Mouse (Mus musculus) CD8-positive naive resting alpha-beta T cell, adult 57 days (primary cell): Measurements from ENCODE around the gene Xlr4a. TPM values are rescaled to one million over a fixed set of nuclear protein-coding genes. Genes with fewer than 3 reads are reported as not detected.

ENCODE experiments used
- total RNA-seq: library from RNA; stranded (reverse); gene quantifications from one replicate; pipeline ENCODE4 v1.2.4, GENCODE M21; 2023

Gene Xlr4a
- total RNA-seq: 62.9 TPM

GRCm38 (mm10) chrX:73082267-73083055 is at the start of gene Xlr4a:
Xlr4a (minus strand) TSS chrX:73082478.

GRCm38 (mm10) chrX:73116747-73117146 is 34.5 kb upstream of the Xlr4a start, which contains the start of gene Gm14685:
Gm14685 (plus strand) TSS chrX:73117047.

GRCm38 (mm10) chrX:73096941-73097508 is 14.7 kb upstream of the Xlr4a start, which contains the start of gene Xlr3a:
Xlr3a (minus strand) TSS chrX:73097095.

GRCm38 (mm10) chrX:73064415-73064793 is 17.9 kb downstream of the Xlr4a start, which contains the start of gene Pnma3:
Pnma3 (plus strand) TSS chrX:73064787.

GRCm38 (mm10) chrX:73037003-73037402 is 45.3 kb downstream of the Xlr4a start, which contains the start of gene Pnma5:
Pnma5 (minus strand) TSS chrX:73037103.

Other genes with a start within 250 kb of the Xlr4a start
- gene Cetn2, start 164.1 kb downstream of the Xlr4a start, total RNA-seq: 35.6 TPM
- 13.9 TPM for gene Nsdhl, start 163.9 kb downstream of the Xlr4a start, total RNA-seq
- 0.64 TPM for gene Zfp185, start 95.1 kb downstream of the Xlr4a start, total RNA-seq
- gene Pnma5, start 45.4 kb downstream of the Xlr4a start, total RNA-seq: 2.3 TPM
- gene Pnma3, start 17.7 kb downstream of the Xlr4a start, total RNA-seq: not detected
- gene Xlr3a, start 14.6 kb upstream of the Xlr4a start, total RNA-seq: 2.2 TPM
- 1.3 TPM for gene Gm14685, start 34.6 kb upstream of the Xlr4a start, total RNA-seq
- gene Xlr5b, start 66.3 kb upstream of the Xlr4a start, total RNA-seq: not detected
- 2.3 TPM for gene DXBay18, start 67.0 kb upstream of the Xlr4a start, total RNA-seq
- gene Spin2d, start 94.5 kb upstream of the Xlr4a start, total RNA-seq: not detected
- 22.6 TPM for gene Xlr3b, start 109.7 kb upstream of the Xlr4a start, total RNA-seq
- gene Xlr4b, start 131.9 kb upstream of the Xlr4a start, total RNA-seq: 89.3 TPM
- gene F8a, start 145.8 kb upstream of the Xlr4a start, total RNA-seq: 13.8 TPM
- gene Xlr4c, start 160.7 kb upstream of the Xlr4a start, total RNA-seq: 51.9 TPM
- gene Xlr3c, start 182.9 kb upstream of the Xlr4a start, total RNA-seq: not detected
- gene Xlr5a, start 210.5 kb upstream of the Xlr4a start, total RNA-seq: not detected
- gene Xlr5c, start 210.5 kb upstream of the Xlr4a start, total RNA-seq: not detected